Mouse (Mus musculus) kidney, embryonic 16.5 days (tissue): ENCODE measurements around the gene Plet1. TPM values are rescaled to one million over a fixed set of nuclear protein-coding genes. Genes with fewer than 3 reads are reported as not detected.

Source experiments
- ATAC-seq: fragments of 200-750 bp; cut with Nextera tagmentation; 2 replicates; pipeline ENCODE4 v1.8.0; 2017; ENCODE audit warnings: moderate TSS enrichment; ENCODE audit not compliant: low FRiP score, low TSS enrichment
- H3K27ac ChIP-seq: fragments of 300-500 bp; sonication (generic); 2 replicates; pipeline ENCODE4 v1.5.1; 2014; ENCODE audit warnings: low read length
- H3K27me3 ChIP-seq: fragments of 300-500 bp; sonication (generic); 2 replicates; pipeline ENCODE4 v1.6.1; 2014; ENCODE audit warnings: low read length, control low read depth, mixed read lengths; ENCODE audit not compliant: insufficient read depth
- H3K36me3 ChIP-seq: fragments of 300-500 bp; sonication (generic); 2 replicates; pipeline ENCODE4 v1.6.1; 2014; ENCODE audit warnings: low read length, control low read depth, mixed read lengths; ENCODE audit not compliant: insufficient read depth
- H3K4me1 ChIP-seq: fragments of 300-500 bp; sonication (generic); 2 replicates; pipeline ENCODE4 v1.6.1; 2014; ENCODE audit warnings: low read length, control low read depth, mixed read lengths; ENCODE audit not compliant: insufficient read depth
- H3K4me2 ChIP-seq: fragments of 300-500 bp; sonication (generic); replicated peaks from 2 replicates; pipeline ENCODE4 v1.6.1; 2014; ENCODE audit warnings: low read depth, low read length
- H3K4me3 ChIP-seq: fragments of 300-500 bp; sonication (generic); 2 replicates; pipeline ENCODE4 v1.5.1; 2014; ENCODE audit warnings: mild to moderate bottlenecking, low read length
- H3K9ac ChIP-seq: fragments of 300-500 bp; sonication (generic); replicated peaks from 2 replicates; pipeline ENCODE4 v1.6.1; 2014; ENCODE audit warnings: low read length
- H3K9me3 ChIP-seq: fragments of 300-500 bp; sonication (generic); 2 replicates; pipeline ENCODE4 v1.6.1; 2016; ENCODE audit warnings: low read length, control low read depth
- WGBS: fragments of 180-500 bp; shearing (Covaris S2); extraction: QIAGEN DNeasy Blood & Tissue Kit; methylation state at CpG from one replicate; pipeline ENCODE4 v1.1.7; 2014; 5-methylcytosine and 5-hydroxymethylcytosine counted together
- polyA plus RNA-seq: library from polyadenylated mRNA; unstranded; fragments of >200 nt; fragmentation: Nextera tagmentation; extraction: Ambion mirVana; gene quantifications from 2 replicates; pipeline ENCODE4 v1.2.1, GENCODE M21; 2015

Plet1 gene
- polyA plus RNA-seq, 1 experiment from 2014 or later = 37.1 TPM

GRCm38 (mm10) chr9:50524936-50525335 lies 30.6 kb downstream of the Plet1 start:
- no peak overlapping the region for H3K4me2 ChIP-seq
- peaks cover 3% of the 10 kb centered on the region; the same call in 1 of the 2 replicates for H3K36me3 ChIP-seq
- no peak overlapping the region for H3K4me3 ChIP-seq
- peaks cover 16% of the 10 kb centered on the region for H3K4me1 ChIP-seq
- no peak overlapping the region for H3K9ac ChIP-seq
- no peaks in the 10 kb centered on the region for H3K27me3 ChIP-seq
- H3K27ac ChIP-seq = no peak overlapping the region
- no peak for ATAC-seq
- H3K9me3 ChIP-seq = no peaks in the 10 kb centered on the region
- 89% methylated on average over 5 of the region's 5 CpGs for WGBS

- H3K4me1 ChIP-seq = peaks cover 16% of the 10 kb centered on the region
- H3K27me3 ChIP-seq = no peaks in the 10 kb centered on the region
- H3K4me3 ChIP-seq = no peak overlapping the region
- H3K9me3 ChIP-seq = no peaks in the 10 kb centered on the region
- no peak for ATAC-seq
- H3K9ac ChIP-seq = no peak overlapping the region
- H3K27ac ChIP-seq = no peak overlapping the region
- H3K4me2 ChIP-seq = no peak overlapping the region
- 69% methylated on average over 5 of the region's 5 CpGs for WGBS
- peaks cover 3% of the 10 kb centered on the region; the same call in 1 of the 2 replicates for H3K36me3 ChIP-seq
Measured at GRCm38 (mm10) chr9:50525585-50525984, 31.3 kb downstream of the Plet1 start.

- 40% methylated on average over 7 of the region's 7 CpGs for WGBS
- ATAC-seq = no peak; the same call in 1 of the 2 replicates
- peaks cover 16% of the 10 kb centered on the region for H3K4me1 ChIP-seq
Measured at GRCm38 (mm10) chr9:50527860-50528259, 33.5 kb downstream of the Plet1 start.

GRCm38 (mm10) chr9:50528293-50528892 lies 34.1 kb downstream of the Plet1 start, which contains the start of gene Pts:
Gene Pts, minus strand, starts transcription at chr9:50528724.
- peak within 1 kb of the TSS; percentile 63; the same call in 1 of the 2 replicates for H3K27ac ChIP-seq
- peaks cover 16% of the 10 kb centered on the region for H3K4me1 ChIP-seq
- peak within 1 kb of the TSS; percentile 63 for H3K4me2 ChIP-seq
- peak within 1 kb of the TSS; percentile 76 for H3K9ac ChIP-seq
- peak; percentile 99 for ATAC-seq
- H3K4me3 ChIP-seq = peak within 1 kb of the TSS; percentile 77
- no peaks in the 10 kb centered on the region for H3K9me3 ChIP-seq
- peaks cover 3% of the 10 kb centered on the region; the same call in 1 of the 2 replicates for H3K36me3 ChIP-seq
- WGBS = under 1% methylated on average over 54 of the region's 54 CpGs
- H3K27me3 ChIP-seq = no peaks in the 10 kb centered on the region

More at GRCm38 (mm10) chr9:50527860-50528259, 33.5 kb downstream of the Plet1 start:
- Histone ChIP-seq H3K4me2 (peak overlapping the region; percentile 63), H3K9ac (peak overlapping the region; percentile 76), H3K27me3 (no peaks in the 10 kb centered on the region), H3K9me3 (no peaks in the 10 kb centered on the region), H3K4me3 (peak overlapping the region; percentile 77), H3K27ac (no peak overlapping the region), H3K36me3 (peaks cover 3% of the 10 kb centered on the region; the same call in 1 of the 2 replicates)

- Histone ChIP-seq H3K9me3 (no peaks in the 10 kb centered on the region), H3K27me3 (no peaks in the 10 kb centered on the region), H3K4me1 (peaks cover 16% of the 10 kb centered on the region), H3K36me3 (no peaks in the 10 kb centered on the region), H3K9ac (0 out of 2 replicates have a peak overlapping the region, but pooled peaks have one; percentile 8), H3K4me2 (no peak overlapping the region), H3K27ac (no peak overlapping the region), H3K4me3 (no peak overlapping the region)
- 25% methylated on average over 2 of the region's 2 CpGs for WGBS
- no peak for ATAC-seq
Measured at GRCm38 (mm10) chr9:50530890-50531289, 36.6 kb downstream of the Plet1 start.

- no peak overlapping the region for H3K9ac ChIP-seq
- H3K27me3 ChIP-seq = no peaks in the 10 kb centered on the region
- no peak overlapping the region for H3K4me3 ChIP-seq
- H3K4me1 ChIP-seq = no peaks in the 10 kb centered on the region
- no peak for ATAC-seq
- no peaks in the 10 kb centered on the region for H3K36me3 ChIP-seq
- no peak overlapping the region for H3K4me2 ChIP-seq
- 80% methylated on average over 11 of the region's 11 CpGs for WGBS
- no peaks in the 10 kb centered on the region for H3K9me3 ChIP-seq
- H3K27ac ChIP-seq = no peak overlapping the region
Measured at GRCm38 (mm10) chr9:50533328-50533727, 39.0 kb downstream of the Plet1 start.

- WGBS = 77% methylated on average over 3 of the region's 3 CpGs
Measured at GRCm38 (mm10) chr9:50533791-50534190, 39.5 kb downstream of the Plet1 start.

GRCm38 (mm10) chr9:50535930-50536329 lies 41.6 kb downstream of the Plet1 start:
- Histone ChIP-seq H3K4me3 (no peak overlapping the region), H3K9me3 (no peaks in the 10 kb centered on the region), H3K27me3 (no peaks in the 10 kb centered on the region), H3K36me3 (no peaks in the 10 kb centered on the region), H3K9ac (no peak overlapping the region), H3K27ac (no peak overlapping the region), H3K4me1 (no peaks in the 10 kb centered on the region), H3K4me2 (no peak overlapping the region)
- 74% methylated on average over 5 of the region's 5 CpGs for WGBS
- ATAC-seq = no peak

More at GRCm38 (mm10) chr9:50533791-50534190, 39.5 kb downstream of the Plet1 start:
- Histone ChIP-seq H3K9ac (no peak overlapping the region), H3K27me3 (no peaks in the 10 kb centered on the region), H3K4me3 (no peak overlapping the region), H3K4me1 (no peaks in the 10 kb centered on the region), H3K27ac (no peak overlapping the region), H3K9me3 (no peaks in the 10 kb centered on the region), H3K4me2 (no peak overlapping the region), H3K36me3 (no peaks in the 10 kb centered on the region)
- ATAC-seq = no peak

- H3K36me3 ChIP-seq = no peaks in the 10 kb centered on the region
- WGBS = 80% methylated on average over 7 of the region's 7 CpGs
- H3K4me1 ChIP-seq = no peaks in the 10 kb centered on the region
- no peak for ATAC-seq
- no peak overlapping the region for H3K4me3 ChIP-seq
- no peak overlapping the region for H3K9ac ChIP-seq
- H3K27me3 ChIP-seq = no peaks in the 10 kb centered on the region
- no peak overlapping the region for H3K4me2 ChIP-seq
- no peaks in the 10 kb centered on the region for H3K9me3 ChIP-seq
- H3K27ac ChIP-seq = no peak overlapping the region
Measured at GRCm38 (mm10) chr9:50536603-50537135, 42.3 kb downstream of the Plet1 start.

GRCm38 (mm10) chr9:50537295-50537694 lies 43.0 kb downstream of the Plet1 start:
- no peak overlapping the region for H3K9ac ChIP-seq
- H3K9me3 ChIP-seq = no peaks in the 10 kb centered on the region
- 54% methylated on average over 4 of the region's 4 CpGs for WGBS
- H3K36me3 ChIP-seq = no peaks in the 10 kb centered on the region
- H3K4me3 ChIP-seq = no peak overlapping the region
- no peaks in the 10 kb centered on the region for H3K27me3 ChIP-seq
- H3K4me1 ChIP-seq = no peaks in the 10 kb centered on the region
- no peak overlapping the region for H3K27ac ChIP-seq
- H3K4me2 ChIP-seq = no peak overlapping the region
- ATAC-seq = no peak
